Mouse (Mus musculus) urinary bladder, adult 2 months (tissue): ENCODE measurements around the gene Tgds. TPM values are rescaled to one million over a fixed set of nuclear protein-coding genes. Genes with fewer than 3 reads are reported as not detected.
"Not testable (repeated sequence)": the region's sequence is repeated elsewhere in the genome, so short reads cannot be mapped to it uniquely, and the experiment has no call there.

Experiments used
- DNase-seq: peaks from one replicate; pipeline ENCODE4 v3.0.0; 2022; ENCODE audit warnings: low spot score
- polyA plus RNA-seq: library from polyadenylated mRNA; depleted of rRNA; stranded (reverse); fragments of >200 nt; gene quantifications from 2 replicates; pipeline ENCODE4 v1.2.3, GENCODE M21; 2012

The Tgds gene
- polyA plus RNA-seq, 1 experiment = 19.9 TPM

DNA sequence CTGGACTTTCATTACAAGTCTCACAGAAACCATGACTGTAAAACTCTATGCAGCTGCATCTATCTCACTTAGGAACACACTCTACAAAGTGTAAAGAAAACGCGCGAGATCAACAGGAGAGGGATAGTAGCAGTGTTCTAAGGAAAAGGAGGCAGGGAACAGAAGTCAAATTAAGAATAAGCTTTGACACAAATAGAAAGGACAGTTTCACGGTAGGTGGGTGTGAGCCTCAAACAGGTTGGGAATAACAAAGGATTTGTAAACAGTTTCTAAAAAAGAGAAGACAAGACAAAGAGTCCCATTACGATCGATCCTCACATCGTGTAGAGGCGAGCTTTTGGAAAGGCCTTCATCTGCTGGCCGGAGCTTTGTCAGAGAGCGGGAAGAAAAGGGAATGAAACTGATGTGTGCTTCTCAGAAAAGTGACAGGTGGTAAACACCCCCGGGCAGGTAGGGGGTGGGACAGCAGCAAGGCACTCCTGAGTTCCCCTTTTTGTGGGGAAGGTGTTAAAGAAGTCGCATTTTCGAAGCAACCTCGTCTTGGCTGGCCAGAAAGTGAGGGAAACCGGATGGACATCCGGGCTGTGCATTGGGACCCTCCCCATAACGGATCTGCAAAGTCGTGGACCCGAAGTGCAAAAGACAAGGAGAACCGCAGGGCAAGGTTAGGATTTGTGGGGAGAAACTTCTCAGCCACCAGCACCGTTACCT lies 469 bp downstream of the Tgds start:
- no peak for DNase-seq

DNA sequence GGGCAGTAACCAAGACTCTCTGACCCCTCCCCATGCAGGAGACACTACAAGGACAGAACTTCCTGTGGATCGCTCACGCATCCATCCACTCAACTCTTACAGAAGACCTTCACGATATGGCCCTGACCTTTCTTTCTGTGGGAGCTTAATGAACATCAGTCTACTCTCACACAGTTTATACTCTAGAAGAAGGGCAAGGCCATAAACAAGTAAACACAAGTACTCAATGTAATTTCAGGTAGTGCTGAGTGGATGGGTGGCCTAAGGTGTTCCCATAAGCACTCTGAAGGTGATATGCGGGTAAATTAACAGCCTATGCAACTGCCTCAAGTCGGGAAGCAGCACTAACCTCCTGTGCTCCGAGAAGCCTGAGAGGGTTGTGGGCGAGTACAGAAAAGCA lies 1.1 kb downstream of the Tgds start:
- DNase-seq = no peak

- no peak for DNase-seq
Measured at GRCm38 (mm10) chr14:118126301-118126700, 6.3 kb downstream of the Tgds start.

DNA sequence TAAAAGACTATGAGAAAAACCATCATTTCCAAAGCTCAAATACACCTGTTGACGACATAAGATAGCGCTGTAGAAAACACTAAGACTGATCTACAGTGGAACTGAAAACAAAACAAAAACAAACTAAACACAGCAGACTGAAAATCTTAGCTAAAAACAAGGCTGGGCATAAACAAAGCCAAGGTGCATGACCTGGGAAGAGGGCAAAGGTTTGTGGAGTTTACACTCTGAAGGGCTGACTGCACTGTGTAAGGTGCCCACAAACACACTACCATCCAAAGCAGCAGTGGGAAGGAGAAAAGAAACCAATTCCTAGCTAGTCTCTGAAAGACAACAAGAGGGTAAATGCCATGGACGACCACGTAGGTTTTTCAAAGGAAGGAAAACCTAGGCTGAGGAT lies 7.8 kb downstream of the Tgds start:
- no peak for DNase-seq

- DNase-seq = no peak
Measured at GRCm38 (mm10) chr14:118124129-118124528, 8.4 kb downstream of the Tgds start.

GRCm38 (mm10) chr14:118113116-118113515 lies 19.4 kb downstream of the Tgds start:
- DNase-seq = no peak

DNA sequence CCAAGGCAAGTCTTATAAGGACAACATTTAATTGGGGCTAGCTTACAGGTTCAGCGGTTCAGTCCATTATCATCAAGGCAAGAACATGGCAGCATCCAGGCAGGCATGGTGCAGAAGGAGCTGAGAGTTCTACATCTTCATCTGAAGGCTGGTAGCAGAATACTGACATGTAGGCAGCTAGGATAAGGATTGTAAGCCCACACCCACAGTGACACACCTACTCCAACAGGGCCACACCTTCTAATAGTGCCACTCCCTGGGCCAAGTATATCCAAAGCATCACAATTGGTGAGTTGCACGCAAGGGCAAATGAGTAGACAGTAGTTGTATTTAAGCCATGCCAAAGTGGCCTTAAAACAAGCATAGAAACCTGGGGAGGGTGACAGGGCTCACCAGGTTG lies 25.1 kb downstream of the Tgds start:
- DNase-seq = not testable (repeated sequence)

GRCm38 (mm10) chr14:118101227-118101990 lies 31.1 kb downstream of the Tgds start:
- DNase-seq = no peak

- no peak for DNase-seq
Measured at GRCm38 (mm10) chr14:118098265-118098664, 34.3 kb downstream of the Tgds start.

DNA sequence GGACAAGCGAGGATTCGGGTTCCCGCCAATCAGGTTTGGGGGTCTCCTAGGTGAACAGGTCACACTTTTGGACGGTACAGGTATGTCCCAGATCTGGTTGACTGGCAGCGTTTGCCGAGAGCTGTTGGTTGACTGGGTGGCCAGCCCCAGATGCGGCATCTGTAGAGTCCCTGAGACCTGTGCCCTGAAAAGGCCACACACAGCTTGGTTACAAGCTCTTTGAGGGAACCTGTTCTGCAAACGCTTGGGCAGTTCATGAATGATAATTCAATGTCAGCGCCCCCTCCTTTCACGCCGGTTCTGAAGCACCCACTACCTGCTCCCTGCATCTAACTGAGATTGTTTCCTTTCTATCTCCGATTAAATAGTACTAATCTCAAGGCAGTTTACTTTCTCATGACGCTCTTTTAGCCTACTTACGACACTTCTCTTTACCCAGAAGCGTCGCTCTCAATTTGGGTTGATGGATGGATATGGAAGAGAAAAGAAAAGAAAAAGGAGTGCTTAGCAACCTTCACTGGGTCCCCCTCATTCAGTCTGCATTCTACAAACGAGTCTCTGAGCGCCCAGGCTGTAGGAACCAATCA lies 42.7 kb downstream of the Tgds start:
- DNase-seq = no peak

DNA sequence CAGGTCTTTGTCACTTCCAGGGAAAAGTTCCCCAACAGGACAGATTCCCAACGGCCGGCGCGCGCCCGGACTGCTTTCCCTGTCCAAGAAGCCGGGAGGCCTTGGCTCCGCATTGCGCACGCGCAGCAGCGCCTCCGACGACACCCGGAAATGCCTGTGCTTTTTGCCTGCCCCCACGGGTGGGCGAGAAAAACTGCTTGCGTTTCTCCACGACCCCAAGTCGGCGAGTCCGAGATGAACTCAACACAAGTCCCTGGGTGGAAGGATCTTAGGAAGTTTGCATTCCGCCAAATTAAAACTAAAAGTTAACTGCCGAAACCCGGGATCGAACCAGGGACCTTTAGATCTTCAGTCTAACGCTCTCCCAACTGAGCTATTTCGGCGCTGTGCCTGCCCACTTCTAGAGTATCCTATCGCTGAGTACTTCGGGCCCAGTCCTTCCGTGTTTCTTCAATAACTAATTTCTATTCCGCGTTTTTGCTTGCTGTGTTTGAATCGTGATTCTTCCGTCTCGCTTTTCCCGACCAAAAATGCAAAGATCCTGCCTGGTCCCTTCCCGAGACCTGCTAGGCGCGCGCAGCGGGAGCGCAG lies 43.2 kb downstream of the Tgds start:
- DNase-seq = peak; percentile 90

DNA sequence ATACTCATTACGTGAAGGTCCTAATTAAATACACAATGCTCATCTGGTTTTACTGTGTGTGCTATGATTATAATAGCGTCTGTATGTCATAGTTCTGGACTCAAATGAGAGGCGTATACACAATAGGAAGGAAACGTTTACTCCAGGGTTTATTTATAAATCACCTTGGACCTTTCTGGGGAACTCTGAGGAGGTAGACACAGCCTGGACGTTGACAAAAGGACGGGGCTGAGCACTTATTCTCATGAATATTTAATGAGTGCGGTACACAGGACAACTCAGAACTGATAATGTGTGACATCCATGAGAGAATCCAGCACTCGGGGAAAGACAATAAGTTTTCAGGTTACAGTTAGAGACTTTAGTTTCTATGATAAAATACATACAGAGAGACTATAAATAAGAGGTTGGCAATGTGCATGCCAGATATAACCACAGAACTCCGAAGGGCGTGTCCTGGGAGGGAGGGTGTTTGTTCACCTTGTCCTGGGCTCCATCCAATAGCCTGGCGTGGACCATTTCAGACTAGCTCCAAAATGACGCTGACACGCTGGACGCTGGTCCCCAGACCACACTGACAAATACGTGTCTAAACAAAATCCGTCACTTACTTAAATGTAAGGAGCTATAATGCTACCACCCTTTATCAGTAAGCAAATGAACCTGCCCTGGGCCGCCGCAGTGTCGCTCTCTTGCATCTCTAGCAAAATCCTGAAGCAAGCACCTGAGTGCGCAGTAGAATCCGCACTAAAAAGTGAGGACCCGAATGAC lies 43.9 kb downstream of the Tgds start:
- no peak for DNase-seq

GRCm38 (mm10) chr14:118086271-118087035 lies 46.1 kb downstream of the Tgds start:
- DNase-seq = no peak

- DNase-seq = no peak
Measured at GRCm38 (mm10) chr14:118083851-118084250, 48.7 kb downstream of the Tgds start.

GRCm38 (mm10) chr14:118080606-118081005 lies 51.9 kb downstream of the Tgds start:
- no peak for DNase-seq

GRCm38 (mm10) chr14:118070100-118070499 lies 62.5 kb downstream of the Tgds start:
- DNase-seq = no peak

DNA sequence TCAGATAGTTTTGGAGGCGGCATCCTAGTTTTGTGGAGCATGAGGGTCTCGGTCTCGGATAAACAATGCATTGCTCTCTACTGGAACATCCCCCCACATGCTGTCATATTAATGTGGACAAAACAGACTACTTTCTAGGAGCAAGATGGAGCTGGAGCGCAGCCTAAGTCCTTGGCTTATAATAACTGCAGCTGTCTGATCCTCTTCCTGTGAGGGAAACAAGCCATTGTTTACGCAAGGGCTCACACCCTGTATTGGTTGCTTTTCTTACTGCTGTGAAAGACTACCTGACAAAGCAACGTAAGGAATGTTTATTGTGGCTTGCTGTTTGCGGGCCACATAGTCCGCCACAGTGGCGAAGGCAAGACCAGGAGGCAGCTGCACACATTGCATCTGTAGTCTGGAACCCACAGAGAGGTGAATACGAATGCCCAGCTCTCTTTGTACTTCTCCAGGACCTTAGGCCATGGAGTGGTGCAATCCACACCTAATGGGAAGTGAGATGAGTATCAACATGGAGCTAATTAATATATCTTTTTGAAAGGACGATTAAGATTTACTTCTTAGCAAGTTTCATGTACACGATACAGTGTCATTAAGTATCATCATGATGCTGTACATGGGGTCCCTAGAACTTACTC lies 63.0 kb downstream of the Tgds start:
- no peak for DNase-seq
